25 mouse cellular contexts compared by ENCODE assay signal in the genomic region with DNA sequence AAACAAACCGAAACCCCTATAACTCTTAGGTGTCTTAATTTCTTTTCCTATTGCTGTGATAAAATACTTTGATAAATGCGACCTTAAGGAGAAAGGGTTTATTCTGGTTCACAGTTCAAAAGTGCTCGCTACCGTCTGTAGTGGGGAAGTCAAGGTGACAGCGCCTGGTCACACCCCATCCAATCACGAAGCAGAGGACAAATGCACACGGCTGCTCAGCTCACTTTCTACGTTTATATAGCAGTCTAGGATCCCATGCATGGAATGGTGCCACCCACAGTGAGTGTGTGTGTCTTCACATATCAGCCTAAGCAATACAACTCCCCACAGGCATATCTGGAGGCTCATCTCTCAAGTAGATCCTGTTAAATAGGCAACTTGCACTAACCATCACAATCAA.
"Had no signal": no experiment of that assay in that cellular context is flagged by ENCODE, and none has a peak within 500 bp of the region (broad histone marks: within the 10 kb centered on the region; RNA-seq: fewer than 3 reads in every experiment).

No protein-coding gene starts in this region.

- DNase-seq: cerebellum, adult 8-10 months; cerebellum, adult 9-10 months; cerebellum, adult 9-11 months; cerebellum, postnatal 14 days; cerebellum, postnatal 25 days; cerebellum, postnatal 36 days; embryo, embryonic 11 days; forebrain, postnatal 0 days; gastrocnemius, adult 2 months; gastrocnemius, postnatal 10 days; gastrocnemius, postnatal 14 days; gastrocnemius, postnatal 25 days; gastrocnemius, postnatal 36 days; heart, adult 18-20 months had no signal

- H3K9me3 ChIP-seq: embryonic facial prominence, embryonic 10.5 days; embryonic facial prominence, embryonic 12.5 days; embryonic facial prominence, embryonic 13.5 days; embryonic facial prominence, embryonic 15.5 days; forebrain, embryonic 10.5 days; forebrain, embryonic 12.5 days; forebrain, embryonic 13.5 days; forebrain, embryonic 15.5 days had no signal

- H3K36me3 ChIP-seq: embryonic facial prominence, embryonic 10.5 days; embryonic facial prominence, embryonic 12.5 days; embryonic facial prominence, embryonic 13.5 days; embryonic facial prominence, embryonic 15.5 days; forebrain, embryonic 10.5 days; forebrain, embryonic 12.5 days; forebrain, embryonic 15.5 days had no signal

- H3K27ac ChIP-seq: embryonic facial prominence, embryonic 10.5 days; embryonic facial prominence, embryonic 12.5 days; embryonic facial prominence, embryonic 13.5 days; embryonic facial prominence, embryonic 15.5 days; forebrain, embryonic 10.5 days; forebrain, embryonic 12.5 days; forebrain, embryonic 13.5 days; forebrain, embryonic 15.5 days; gastrocnemius, adult 2 months had no signal

- H3K9ac ChIP-seq: embryonic facial prominence, embryonic 12.5 days; embryonic facial prominence, embryonic 13.5 days; embryonic facial prominence, embryonic 15.5 days; forebrain, embryonic 12.5 days; forebrain, embryonic 13.5 days; forebrain, embryonic 15.5 days; forebrain, postnatal 0 days had no signal

- H3K27me3 ChIP-seq: embryonic facial prominence, embryonic 12.5 days; embryonic facial prominence, embryonic 13.5 days; embryonic facial prominence, embryonic 15.5 days; forebrain, embryonic 12.5 days; forebrain, embryonic 13.5 days; forebrain, embryonic 15.5 days had no signal

- ATAC-seq: forebrain, embryonic 13.5 days; forebrain, embryonic 14.5 days; forebrain, embryonic 15.5 days; forebrain, embryonic 16.5 days; forebrain, postnatal 0 days had no signal

- H3K4me2 ChIP-seq: embryonic facial prominence, embryonic 12.5 days; embryonic facial prominence, embryonic 13.5 days; embryonic facial prominence, embryonic 15.5 days; forebrain, embryonic 12.5 days; forebrain, embryonic 13.5 days; forebrain, embryonic 15.5 days had no signal

- H3K4me3 ChIP-seq: embryonic facial prominence, embryonic 10.5 days; embryonic facial prominence, embryonic 12.5 days; embryonic facial prominence, embryonic 13.5 days; embryonic facial prominence, embryonic 15.5 days; erythroblast, embryonic 14.5 days; forebrain, embryonic 10.5 days; forebrain, embryonic 12.5 days; forebrain, embryonic 13.5 days; forebrain, embryonic 15.5 days; gastrocnemius, adult 2 months had no signal
